Mouse (Mus musculus) heart, embryonic 10.5 days (tissue): ENCODE results near the gene Plekhb1. TPM values are rescaled to one million over a fixed set of nuclear protein-coding genes. Genes with fewer than 3 reads are reported as not detected.

Experiments used
- DNase-seq: peaks from one replicate; pipeline ENCODE4 v3.0.0-alpha.2; 2017; ENCODE audit warnings: low spot score
- H3K27ac ChIP-seq: fragments of 300-500 bp; sonication (generic); 2 replicates; pipeline ENCODE4 v1.5.1; 2016; ENCODE audit warnings: mild to moderate bottlenecking
- H3K27me3 ChIP-seq: fragments of 300-500 bp; sonication (generic); 2 replicates; pipeline ENCODE4 v1.6.1; 2016; ENCODE audit warnings: mild to moderate bottlenecking; ENCODE audit not compliant: poor library complexity, insufficient read depth, severe bottlenecking
- H3K36me3 ChIP-seq: fragments of 300-500 bp; sonication (generic); 2 replicates; pipeline ENCODE4 v1.6.1; 2016; ENCODE audit warnings: mild to moderate bottlenecking, moderate library complexity
- H3K4me1 ChIP-seq: fragments of 300-500 bp; sonication (generic); 2 replicates; pipeline ENCODE4 v1.6.1; 2016; ENCODE audit warnings: mild to moderate bottlenecking
- H3K4me3 ChIP-seq: fragments of 300-500 bp; sonication (generic); 2 replicates; pipeline ENCODE4 v1.5.1; 2016; ENCODE audit warnings: mild to moderate bottlenecking, moderate library complexity
- H3K9me3 ChIP-seq: fragments of 300-500 bp; sonication (generic); 2 replicates; pipeline ENCODE4 v1.6.1; 2016; ENCODE audit warnings: mild to moderate bottlenecking, moderate library complexity
- WGBS: fragments of 180-500 bp; shearing (Covaris S2); methylation state at CpG from one replicate; pipeline ENCODE4 v1.1.7; 2016; 5-methylcytosine and 5-hydroxymethylcytosine counted together
- polyA plus RNA-seq: library from polyadenylated mRNA; unstranded; fragments of >200 nt; fragmentation: Nextera tagmentation; extraction: Ambion mirVana; gene quantifications from 2 replicates; pipeline ENCODE4 v1.2.1, GENCODE M21; 2016

Gene Plekhb1
- polyA plus RNA-seq, 1 experiment from 2014 or later, result 2.4 TPM

DNA sequence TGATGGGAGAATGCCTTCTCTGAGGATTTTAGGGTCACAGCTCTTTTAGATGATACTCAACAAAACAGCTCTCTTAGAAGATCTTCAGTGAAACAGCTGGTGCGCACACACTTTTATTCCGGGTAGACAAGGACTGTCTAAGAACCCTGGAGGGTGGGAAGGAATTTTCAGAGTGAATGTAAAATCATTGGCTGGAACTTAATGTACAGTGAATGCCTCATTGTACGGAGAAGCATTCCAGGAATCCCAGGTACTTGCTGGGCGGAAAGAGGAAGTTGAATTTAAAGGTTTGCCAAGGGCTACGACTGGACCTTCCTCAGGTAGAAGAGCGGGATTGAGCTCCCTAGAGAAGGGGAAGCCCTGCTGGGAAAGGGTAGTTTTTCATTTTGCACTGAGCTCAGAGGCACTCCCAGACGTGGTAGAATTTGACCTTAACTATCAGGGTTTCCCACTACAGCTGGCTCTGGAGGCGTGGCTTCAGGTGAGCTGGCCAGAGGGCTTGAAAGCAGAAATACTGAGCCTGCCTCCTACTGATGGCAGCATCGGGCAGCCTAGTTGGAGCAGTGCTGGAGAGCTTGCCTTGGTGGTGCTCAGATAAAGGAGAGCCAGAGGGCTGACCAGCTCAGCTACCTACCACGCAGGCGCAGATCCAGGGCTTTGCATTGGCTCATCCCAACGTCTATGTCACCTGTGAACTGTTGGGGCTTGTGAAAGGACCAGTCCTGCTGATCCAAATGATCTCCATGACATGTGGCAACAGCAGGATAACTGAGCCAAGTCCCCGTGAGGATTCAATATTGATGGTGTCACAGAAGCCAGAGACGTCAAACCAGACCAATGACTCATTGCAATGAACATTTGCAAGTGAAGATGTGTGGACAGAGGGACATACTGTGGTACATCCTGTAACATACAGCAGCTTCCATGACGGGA lies 17.0 kb upstream of the Plekhb1 start:
- 65% methylated on average over 15 of the region's 15 CpGs for WGBS
- no peak overlapping the region for H3K27ac ChIP-seq

GRCm38 (mm10) chr7:100678052-100678451 lies 15.8 kb upstream of the Plekhb1 start:
- no peak overlapping the region for H3K4me3 ChIP-seq
- 0 out of 2 replicates have a peak, but pooled peaks cover 4% of the 10 kb centered on the region for H3K27me3 ChIP-seq
- no peaks in the 10 kb centered on the region for H3K36me3 ChIP-seq
- DNase-seq, result no peak
- peaks cover 8% of the 10 kb centered on the region; the same call in 1 of the 2 replicates for H3K4me1 ChIP-seq
- H3K27ac ChIP-seq, result no peak overlapping the region
- H3K9me3 ChIP-seq, result no peaks in the 10 kb centered on the region
- 86% methylated on average over 5 of the region's 5 CpGs for WGBS

More for the DNA sequence above, 17.0 kb upstream of the Plekhb1 start:
- Histone ChIP-seq H3K4me3 (no peak overlapping the region), H3K36me3 (no peaks in the 10 kb centered on the region), H3K27me3 (no peaks in the 10 kb centered on the region), H3K4me1 (peaks cover 8% of the 10 kb centered on the region; the same call in 1 of the 2 replicates), H3K9me3 (no peaks in the 10 kb centered on the region)
- no peak for DNase-seq

DNA sequence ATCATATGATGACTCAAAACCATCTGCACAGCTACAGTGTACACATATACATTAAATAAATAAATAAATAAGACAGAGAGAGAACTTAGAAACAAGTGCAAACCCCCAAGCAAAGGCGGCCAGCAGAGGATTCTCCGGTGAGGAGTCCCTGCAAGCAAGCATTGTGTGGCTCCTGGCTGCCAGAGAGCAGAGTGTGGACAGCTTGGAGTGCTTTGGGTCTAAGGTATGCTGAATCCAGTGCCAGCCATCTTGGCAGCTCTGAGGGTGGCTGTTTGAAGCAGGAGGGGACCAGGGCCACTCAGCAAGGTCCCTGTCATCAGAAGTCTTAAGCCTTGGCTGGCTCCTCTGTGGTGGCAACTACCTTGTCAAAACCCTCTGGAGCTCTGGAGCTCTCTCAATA lies 12.7 kb upstream of the Plekhb1 start:
- Histone ChIP-seq H3K36me3 (no peaks in the 10 kb centered on the region), H3K9me3 (no peaks in the 10 kb centered on the region), H3K27me3 (0 out of 2 replicates have a peak, but pooled peaks cover 9% of the 10 kb centered on the region), H3K27ac (no peak overlapping the region), H3K4me3 (no peak overlapping the region), H3K4me1 (peaks cover 8% of the 10 kb centered on the region; the same call in 1 of the 2 replicates)
- no peak for DNase-seq
- 55% methylated on average over 2 of the region's 2 CpGs for WGBS

DNA sequence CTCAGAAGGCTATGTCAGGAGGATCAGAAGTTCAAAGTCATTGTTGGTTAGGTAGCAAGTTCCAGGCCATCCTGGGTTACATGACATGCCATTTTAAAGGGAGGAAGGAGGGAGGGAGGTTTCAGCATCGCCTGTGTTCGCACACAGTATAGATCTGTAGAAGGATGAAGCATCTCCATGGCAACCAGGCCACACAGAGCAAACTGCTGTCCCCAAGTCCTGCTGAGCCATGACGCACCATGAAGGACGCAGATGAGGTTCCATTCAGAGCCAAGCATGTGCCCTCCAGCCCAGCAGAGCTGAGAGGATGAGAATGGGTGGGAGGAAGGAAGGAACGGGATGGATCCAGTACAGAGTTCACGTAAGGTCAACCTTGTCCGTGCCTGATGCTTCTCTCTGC lies 11.2 kb upstream of the Plekhb1 start:
- WGBS, result 81% methylated on average over 7 of the region's 7 CpGs
- Histone ChIP-seq H3K9me3 (no peaks in the 10 kb centered on the region), H3K27ac (no peak overlapping the region), H3K4me1 (peaks cover 8% of the 10 kb centered on the region; the same call in 1 of the 2 replicates), H3K4me3 (no peak overlapping the region), H3K27me3 (0 out of 2 replicates have a peak, but pooled peaks cover 9% of the 10 kb centered on the region), H3K36me3 (no peaks in the 10 kb centered on the region)
- DNase-seq, result no peak

- Histone ChIP-seq H3K36me3 (no peaks in the 10 kb centered on the region), H3K4me1 (peaks cover 9% of the 10 kb centered on the region; the same call in 1 of the 2 replicates), H3K9me3 (no peaks in the 10 kb centered on the region), H3K27me3 (0 out of 2 replicates have a peak, but pooled peaks cover 9% of the 10 kb centered on the region), H3K4me3 (no peak overlapping the region), H3K27ac (no peak overlapping the region)
- DNase-seq, result no peak
- WGBS, result 72% methylated on average over 5 of the region's 5 CpGs
These were observed 8.4 kb upstream of the Plekhb1 start for GRCm38 (mm10) chr7:100670646-100671045.

DNA sequence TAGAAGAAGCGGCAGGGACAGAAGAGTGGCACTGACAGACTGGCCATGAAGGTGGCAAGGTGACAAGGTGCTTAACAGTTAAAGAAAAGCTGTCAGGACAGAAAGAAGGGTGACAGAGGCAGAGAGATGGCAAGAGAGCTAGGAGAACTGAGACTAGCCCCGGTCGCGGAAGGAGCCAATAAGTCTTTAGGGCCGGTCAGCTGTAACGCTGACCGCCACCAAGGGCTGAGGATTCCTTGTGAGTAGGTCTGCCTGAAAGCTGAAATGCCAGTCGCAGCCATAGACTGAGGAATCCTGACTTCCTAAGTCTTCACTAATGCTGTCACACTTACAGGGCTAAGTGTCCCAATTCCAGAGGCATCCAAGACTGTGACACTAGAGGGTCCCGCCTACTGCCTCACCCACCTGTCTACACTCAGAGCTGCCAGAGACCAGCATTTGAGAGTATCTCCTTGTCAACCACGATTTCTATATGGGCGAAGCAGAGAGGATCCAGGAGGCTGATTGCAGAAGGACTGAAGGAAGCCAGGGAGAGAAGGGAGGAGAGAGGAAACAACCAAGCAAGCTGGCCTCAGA lies 1.6 kb upstream of the Plekhb1 start:
- Histone ChIP-seq H3K27me3 (peaks cover 8% of the 10 kb centered on the region; the same call in 1 of the 2 replicates), H3K4me3 (peak overlapping the region; percentile 35), H3K4me1 (peaks cover 23% of the 10 kb centered on the region), H3K27ac (no peak overlapping the region), H3K36me3 (no peaks in the 10 kb centered on the region), H3K9me3 (no peaks in the 10 kb centered on the region)
- WGBS, result 44% methylated on average over 11 of the region's 11 CpGs
- DNase-seq, result no peak

DNA sequence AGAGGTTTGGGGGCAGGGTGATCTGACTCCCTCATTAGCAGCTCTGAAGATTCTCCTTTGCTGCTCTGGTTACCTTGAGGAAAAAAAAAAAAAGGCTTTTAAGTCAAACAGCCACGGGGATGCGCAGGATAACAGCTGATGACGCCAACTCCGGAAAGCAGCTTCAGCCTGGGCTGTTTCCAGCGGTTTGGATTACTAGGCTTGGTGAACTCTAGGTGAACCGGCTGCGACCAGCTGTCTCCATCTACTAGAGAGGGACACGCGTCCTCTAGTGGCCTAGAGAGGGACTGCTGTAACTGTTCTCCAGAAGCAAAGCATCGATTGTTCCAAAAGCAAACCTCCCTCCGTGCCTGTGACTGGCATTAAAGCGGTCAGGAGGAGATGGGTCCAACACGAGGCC lies 976 bp upstream of the Plekhb1 start:
- 2% methylated on average over 13 of the region's 13 CpGs for WGBS
- Histone ChIP-seq H3K9me3 (no peaks in the 10 kb centered on the region), H3K27ac (no peak overlapping the region), H3K27me3 (peaks cover 8% of the 10 kb centered on the region; the same call in 1 of the 2 replicates), H3K4me3 (peak overlapping the region; percentile 35), H3K4me1 (peaks cover 21% of the 10 kb centered on the region), H3K36me3 (no peaks in the 10 kb centered on the region)
- DNase-seq, result peak; percentile 95

- Histone ChIP-seq H3K4me3 (no peak overlapping the region), H3K27me3 (peaks cover 8% of the 10 kb centered on the region; the same call in 1 of the 2 replicates), H3K36me3 (no peaks in the 10 kb centered on the region), H3K27ac (no peak overlapping the region), H3K4me1 (peaks cover 30% of the 10 kb centered on the region), H3K9me3 (no peaks in the 10 kb centered on the region)
- DNase-seq, result no peak
- 83% methylated on average over 7 of the region's 7 CpGs for WGBS
These were observed 950 bp downstream of the Plekhb1 start for GRCm38 (mm10) chr7:100661264-100661663.

DNA sequence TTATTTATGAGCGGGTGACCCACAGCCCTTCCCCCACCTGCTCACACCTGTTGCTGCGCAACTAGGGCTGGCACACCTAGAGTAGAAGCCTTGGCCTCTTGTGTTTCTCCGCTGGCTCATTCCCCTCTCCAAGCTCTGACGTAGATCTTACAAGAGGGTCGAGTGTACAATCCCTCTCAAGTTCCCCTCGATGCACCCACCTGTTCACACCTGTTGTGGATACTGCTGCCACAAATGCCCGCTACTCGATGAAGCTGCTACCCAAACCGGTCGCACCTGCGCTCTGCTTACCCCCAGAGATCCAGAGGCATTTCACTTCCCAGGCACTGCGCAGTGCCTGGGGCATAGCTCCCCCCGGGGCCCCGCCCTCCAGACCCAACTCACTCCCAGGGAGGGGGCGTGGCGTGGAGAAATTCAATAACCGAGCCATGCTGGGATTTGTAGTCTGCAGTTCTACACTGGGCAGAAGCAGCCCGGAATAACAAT lies 4.1 kb downstream of the Plekhb1 start:
- peaks cover 8% of the 10 kb centered on the region; the same call in 1 of the 2 replicates for H3K27me3 ChIP-seq
- no peak overlapping the region for H3K27ac ChIP-seq
- H3K9me3 ChIP-seq, result no peaks in the 10 kb centered on the region
- DNase-seq, result no peak
- no peaks in the 10 kb centered on the region for H3K36me3 ChIP-seq
- peaks cover 29% of the 10 kb centered on the region for H3K4me1 ChIP-seq
- 30% methylated on average over 18 of the region's 18 CpGs for WGBS
- H3K4me3 ChIP-seq, result peak overlapping the region; percentile 35; the same call in 1 of the 2 replicates

DNA sequence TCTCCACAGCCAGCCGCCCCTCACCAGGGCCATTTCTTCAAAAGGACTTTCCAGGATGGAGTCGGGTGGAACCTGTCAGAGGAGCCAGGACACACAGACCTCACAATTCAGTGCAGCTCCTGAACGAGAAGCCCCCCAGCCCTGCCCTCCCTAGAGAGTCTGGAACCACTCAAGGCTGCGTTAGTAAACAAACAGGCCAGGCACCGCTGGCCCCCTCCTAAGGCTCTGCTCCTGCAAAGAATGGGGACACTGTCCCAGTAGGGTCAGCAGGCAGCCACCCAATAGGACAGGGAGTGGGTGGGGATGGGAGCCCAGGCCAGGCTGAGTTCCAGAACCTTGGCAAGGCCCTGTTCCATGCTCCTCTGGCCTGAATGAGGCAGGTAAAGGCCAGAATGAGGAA lies 5.5 kb downstream of the Plekhb1 start:
- Histone ChIP-seq H3K4me1 (peaks cover 26% of the 10 kb centered on the region), H3K36me3 (no peaks in the 10 kb centered on the region), H3K27ac (peak overlapping the region; percentile 45), H3K4me3 (no peak overlapping the region), H3K9me3 (no peaks in the 10 kb centered on the region), H3K27me3 (peaks cover 2% of the 10 kb centered on the region; the same call in 1 of the 2 replicates)
- WGBS, result 25% methylated on average over 5 of the region's 5 CpGs
- DNase-seq, result peak; percentile 73

DNA sequence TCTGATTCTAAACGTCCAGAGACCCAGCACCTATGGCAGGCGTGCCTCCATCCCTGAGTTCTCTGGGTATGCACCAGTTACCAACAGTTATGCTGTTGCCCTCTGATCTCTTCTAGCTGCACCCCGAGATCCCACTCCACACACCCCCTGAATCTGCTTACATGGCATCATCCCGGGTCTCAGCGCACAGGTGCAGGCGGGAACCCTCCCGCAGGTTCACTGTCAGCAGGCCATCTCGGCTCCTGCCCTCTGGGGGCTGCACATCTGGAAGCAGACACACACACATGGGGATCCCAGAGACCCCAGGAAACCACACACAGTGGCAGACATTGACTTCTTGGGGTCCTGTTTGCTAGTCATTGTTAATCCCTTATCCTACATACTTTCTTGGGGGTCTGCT lies 7.8 kb downstream of the Plekhb1 start:
- Histone ChIP-seq H3K4me1 (peaks cover 43% of the 10 kb centered on the region), H3K27ac (peak overlapping the region; percentile 37; the same call in 1 of the 2 replicates), H3K36me3 (no peaks in the 10 kb centered on the region), H3K27me3 (no peaks in the 10 kb centered on the region; the same call in 1 of the 2 replicates), H3K9me3 (no peaks in the 10 kb centered on the region), H3K4me3 (no peak overlapping the region)
- 79% methylated on average over 8 of the region's 8 CpGs for WGBS
- DNase-seq, result peak; percentile 72

DNA sequence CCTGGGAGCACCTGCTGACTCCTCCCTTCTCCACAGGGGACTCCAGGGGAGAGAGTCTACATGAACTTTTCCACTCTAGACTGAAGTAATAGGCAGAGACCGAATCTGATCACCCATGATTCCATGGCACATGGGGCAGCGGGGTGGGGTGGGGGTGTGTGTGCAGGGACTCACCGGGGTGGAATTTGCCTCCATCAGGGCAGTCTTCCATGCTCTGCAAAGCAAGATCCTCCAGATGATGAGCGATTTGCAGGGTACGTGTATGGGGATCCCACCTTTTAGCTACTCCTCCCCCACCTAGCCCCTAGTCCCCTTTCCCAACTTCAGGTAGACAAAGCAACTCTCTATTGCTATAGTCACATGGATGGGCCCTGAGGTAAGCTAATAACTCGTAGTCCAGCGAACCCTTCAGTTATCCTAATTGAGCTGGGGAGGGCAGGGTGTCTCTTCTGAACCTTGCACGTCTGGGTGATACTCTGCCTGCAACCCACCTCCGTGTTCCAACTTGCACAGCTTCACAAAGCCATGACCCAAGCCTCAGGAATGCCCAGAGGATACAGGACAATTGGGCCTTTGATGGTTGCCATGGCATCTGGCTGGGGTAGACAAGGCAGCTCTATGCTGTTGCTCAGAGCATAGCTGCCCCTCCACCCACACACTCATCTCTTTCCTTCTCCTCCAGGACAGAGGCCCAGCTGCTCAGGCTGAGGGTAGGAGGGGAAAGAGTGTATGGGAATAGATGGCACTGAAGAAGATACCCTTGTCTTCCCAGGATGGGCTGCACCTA lies 8.5 kb downstream of the Plekhb1 start:
- Histone ChIP-seq H3K4me1 (peaks cover 47% of the 10 kb centered on the region), H3K9me3 (no peaks in the 10 kb centered on the region), H3K4me3 (no peak overlapping the region), H3K36me3 (no peaks in the 10 kb centered on the region), H3K27ac (peak overlapping the region; percentile 37; the same call in 1 of the 2 replicates), H3K27me3 (no peaks in the 10 kb centered on the region; the same call in 1 of the 2 replicates)
- DNase-seq, result peak; percentile 86
- WGBS, result 80% methylated on average over 9 of the region's 9 CpGs
